Mouse (Mus musculus) c-Kit-positive CD71-positive TER-119-negative erythroid progenitor cells, embryonic 14.5 days (primary cell): ENCODE data around the gene Kbtbd13.

Source experiments
- DNase-seq: peaks from one replicate; pipeline ENCODE4 v3.0.0-alpha.2; 2013; ENCODE audit warnings: low read depth

Kbtbd13 gene

GRCm38 (mm10) chr9:65391613-65391964, at the start of gene Kbtbd13:
Kbtbd13 (minus strand) TSS chr9:65391652.
- DNase-seq: no peak

- peak; percentile 95 for DNase-seq
These were observed 44.3 kb upstream of the Kbtbd13 start, which contains the start of gene Mtfmt for GRCm38 (mm10) chr9:65435671-65436301. Mtfmt (plus strand) TSS chr9:65435782.

- no peak for DNase-seq
These were observed 43.8 kb upstream of the Kbtbd13 start for GRCm38 (mm10) chr9:65435211-65435610.

- peak; percentile 56 for DNase-seq
These were observed 42.7 kb upstream of the Kbtbd13 start for GRCm38 (mm10) chr9:65434140-65434539.

- DNase-seq: peak; percentile 72
These were observed 40.8 kb upstream of the Kbtbd13 start for GRCm38 (mm10) chr9:65432236-65432635.

- no peak for DNase-seq
These were observed 39.5 kb upstream of the Kbtbd13 start for GRCm38 (mm10) chr9:65430921-65431320.

- no peak for DNase-seq
These were observed 38.9 kb upstream of the Kbtbd13 start for GRCm38 (mm10) chr9:65430401-65430800.

- no peak for DNase-seq
These were observed 36.6 kb upstream of the Kbtbd13 start for GRCm38 (mm10) chr9:65428003-65428402.

GRCm38 (mm10) chr9:65427511-65427910, 36.1 kb upstream of the Kbtbd13 start:
- no peak for DNase-seq

GRCm38 (mm10) chr9:65424393-65424792, 32.9 kb upstream of the Kbtbd13 start:
- no peak for DNase-seq

- no peak for DNase-seq
These were observed 31.5 kb upstream of the Kbtbd13 start, which contains the start of gene Slc51b for GRCm38 (mm10) chr9:65422760-65423501. Slc51b (minus strand) TSS chr9:65422955.

- no peak for DNase-seq
These were observed 28.2 kb upstream of the Kbtbd13 start for GRCm38 (mm10) chr9:65419633-65420032.

GRCm38 (mm10) chr9:65417738-65418137, 26.3 kb upstream of the Kbtbd13 start:
- no peak for DNase-seq

GRCm38 (mm10) chr9:65411326-65411725, 19.9 kb upstream of the Kbtbd13 start:
- DNase-seq: no peak

GRCm38 (mm10) chr9:65410378-65410777, 18.9 kb upstream of the Kbtbd13 start:
- no peak for DNase-seq

GRCm38 (mm10) chr9:65408871-65409295, 17.4 kb upstream of the Kbtbd13 start:
- DNase-seq: no peak

- DNase-seq: no peak
These were observed 16.4 kb upstream of the Kbtbd13 start for GRCm38 (mm10) chr9:65407861-65408260.

- DNase-seq: no peak
These were observed 15.9 kb upstream of the Kbtbd13 start for GRCm38 (mm10) chr9:65407327-65407726.

GRCm38 (mm10) chr9:65405184-65405449, 13.7 kb upstream of the Kbtbd13 start:
- DNase-seq: no peak

GRCm38 (mm10) chr9:65404331-65405183, 13.1 kb upstream of the Kbtbd13 start:
- DNase-seq: no peak

GRCm38 (mm10) chr9:65399934-65400333, 8.5 kb upstream of the Kbtbd13 start:
- no peak for DNase-seq

- peak; percentile 41 for DNase-seq
These were observed 6.8 kb upstream of the Kbtbd13 start, which contains the start of gene Rasl12 for GRCm38 (mm10) chr9:65398279-65398678. Rasl12 (plus strand) TSS chr9:65398506.

GRCm38 (mm10) chr9:65394360-65394759, 2.9 kb upstream of the Kbtbd13 start:
- DNase-seq: no peak
